Mouse (Mus musculus): ENCODE data around the gene Zfp609. TPM values are rescaled to one million over a fixed set of nuclear protein-coding genes. Genes with fewer than 3 reads are reported as not detected.

Zfp609 gene
- total RNA-seq, 4 experiments from 2014 or later, result 15.8 to 18.8 (median 17.6) TPM

DNA sequence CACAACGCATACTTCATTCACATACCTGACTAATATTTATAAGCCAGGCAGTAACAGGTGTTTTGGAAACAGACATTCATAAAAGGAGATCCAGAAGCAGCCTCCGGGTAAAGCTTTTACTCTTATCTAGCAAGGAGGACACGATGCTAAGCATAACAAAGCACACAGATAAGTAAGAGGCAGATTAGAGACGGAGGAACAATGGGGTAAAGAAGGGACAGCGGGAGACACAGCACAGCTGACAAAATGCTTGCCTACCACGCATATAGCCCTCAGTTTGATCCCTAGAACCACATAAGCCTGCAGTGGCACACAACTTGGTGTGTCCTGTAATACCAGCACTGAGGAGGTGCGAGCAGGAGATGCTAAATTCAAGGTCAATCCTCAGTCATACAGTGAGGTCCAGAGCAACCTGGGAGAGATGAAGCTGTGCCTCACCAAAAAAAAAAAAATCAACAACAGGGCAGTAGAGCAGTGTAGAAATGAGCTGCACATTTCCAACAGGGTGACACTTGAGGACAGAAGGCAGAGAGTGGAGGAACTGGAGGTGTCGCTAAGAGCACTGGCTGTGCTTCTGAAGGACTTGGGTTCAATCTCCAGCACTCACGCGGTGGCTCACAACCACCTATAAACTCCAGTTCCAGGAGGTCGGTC lies 56.2 kb downstream of the Zfp609 start:
- DNase-seq (ENCODE audit: low spot score in 2 of 2), result no peak

DNA sequence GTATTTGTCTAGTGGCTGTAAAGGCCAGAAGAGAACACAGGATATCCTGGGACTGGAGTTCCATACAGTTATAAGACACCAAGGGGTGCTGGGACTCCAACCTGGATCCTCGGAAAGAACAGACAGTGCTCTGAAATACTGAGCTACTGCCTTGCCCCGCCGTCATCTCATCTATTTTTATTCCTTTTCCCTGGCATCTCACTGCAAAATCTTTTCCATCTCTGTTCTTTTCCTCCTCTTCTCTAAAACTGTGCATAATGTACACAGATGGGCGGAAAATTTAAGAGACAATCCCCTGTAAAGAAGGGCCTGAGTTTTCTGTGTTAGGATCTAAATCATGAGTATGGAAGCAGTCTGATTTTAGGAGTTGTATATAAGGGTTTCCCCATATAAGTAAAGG lies 64.6 kb downstream of the Zfp609 start:
- DNase-seq (ENCODE audit: low spot score in 2 of 2), result no peak

DNA sequence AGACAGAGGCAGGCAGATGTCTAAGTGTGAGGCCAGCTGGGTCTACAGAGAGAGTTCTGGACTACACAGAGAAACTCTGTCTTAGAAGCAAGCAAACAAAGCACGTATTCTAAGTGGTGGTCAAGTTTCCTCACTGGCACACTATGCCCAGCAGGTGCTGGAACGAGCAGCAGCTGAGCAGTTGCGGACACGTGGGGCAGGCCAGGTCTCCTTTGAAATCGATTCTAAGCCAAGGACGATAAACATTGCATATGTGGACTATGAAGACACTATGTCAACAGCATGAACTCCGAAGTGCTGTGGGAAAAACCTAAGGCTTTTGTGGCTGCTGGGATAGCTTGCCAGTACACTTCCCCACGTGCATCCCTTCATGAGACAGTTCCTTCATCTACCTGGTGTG lies 67.4 kb downstream of the Zfp609 start:
- DNase-seq (ENCODE audit: low spot score in 2 of 2), result no peak

GRCm38 (mm10) chr9:65759256-65759655 lies 68.1 kb downstream of the Zfp609 start:
- no peak for DNase-seq (ENCODE audit: low spot score in 2 of 2)

DNA sequence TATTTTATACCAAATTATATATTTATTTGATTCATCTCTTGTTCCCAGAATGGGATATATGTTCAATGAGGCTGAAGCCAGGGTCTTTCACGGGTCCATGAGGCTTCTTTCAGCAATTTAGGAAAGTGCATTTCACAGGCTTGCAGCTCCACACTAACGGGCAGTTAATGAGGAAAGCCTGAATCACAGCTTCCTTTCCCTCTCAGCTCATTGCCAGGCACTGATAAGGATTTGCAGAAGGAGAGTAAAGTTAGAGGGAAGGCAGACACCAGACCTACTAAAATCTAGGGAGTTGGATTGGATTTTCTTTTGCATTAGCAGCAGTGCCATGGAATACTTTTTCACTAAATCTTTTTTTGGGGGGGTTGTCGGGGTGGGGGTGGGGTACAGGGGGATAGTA lies 69.5 kb downstream of the Zfp609 start:
- DNase-seq (ENCODE audit: low spot score in 2 of 2), result no peak

- no peak for DNase-seq (ENCODE audit: low spot score in 2 of 2)
These were observed 71.5 kb downstream of the Zfp609 start for GRCm38 (mm10) chr9:65755673-65756375.

- DNase-seq (ENCODE audit: low spot score in 2 of 2), result no peak
These were observed 72.2 kb downstream of the Zfp609 start for GRCm38 (mm10) chr9:65755164-65755563.

DNA sequence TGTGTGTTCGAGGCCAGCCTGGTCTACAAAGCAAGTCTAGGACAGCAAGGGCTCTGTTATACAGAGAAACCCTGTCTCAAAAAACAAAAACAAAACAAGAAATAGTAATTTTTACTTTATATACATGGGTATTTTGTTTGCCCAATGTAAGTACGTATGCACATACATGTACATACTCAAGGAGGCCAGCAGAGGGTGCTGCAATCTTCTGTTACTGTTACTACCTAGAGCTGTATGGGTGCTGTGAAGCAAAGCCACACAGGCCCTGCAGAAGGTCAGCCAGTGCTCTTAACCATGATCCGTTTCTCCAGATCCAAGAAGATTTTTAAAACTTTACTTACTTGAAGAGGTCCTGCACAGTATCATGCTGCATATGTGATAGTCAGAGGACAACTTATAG lies 74.7 kb downstream of the Zfp609 start:
- DNase-seq (ENCODE audit: low spot score in 2 of 2), result no peak

- no peak for DNase-seq (ENCODE audit: low spot score in 2 of 2)
These were observed 75.5 kb downstream of the Zfp609 start for GRCm38 (mm10) chr9:65751906-65752305.

DNA sequence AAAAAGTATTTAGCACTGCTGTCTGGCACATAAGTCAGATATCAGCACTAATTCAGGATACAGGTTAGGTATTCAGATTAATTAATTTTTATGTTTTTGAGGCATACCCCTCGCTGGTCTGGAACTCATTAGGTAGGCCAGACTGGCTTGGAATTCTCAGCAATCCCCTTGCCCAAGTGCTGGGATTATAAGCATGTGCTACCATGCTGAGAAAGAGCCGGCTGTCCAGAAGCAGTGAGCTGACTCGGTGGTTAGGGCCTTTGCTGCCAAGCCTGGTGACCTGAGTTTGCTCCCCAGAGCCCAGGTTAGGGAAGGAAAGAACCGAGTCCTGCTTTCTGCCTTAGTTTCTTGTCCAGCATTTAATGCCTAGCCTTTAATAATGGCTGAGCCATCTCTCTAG lies 79.3 kb downstream of the Zfp609 start:
- DNase-seq (ENCODE audit: low spot score in 2 of 2), result no peak

GRCm38 (mm10) chr9:65746479-65746878 lies 80.9 kb downstream of the Zfp609 start:
- DNase-seq (ENCODE audit: low spot score in 2 of 2), result no peak

DNA sequence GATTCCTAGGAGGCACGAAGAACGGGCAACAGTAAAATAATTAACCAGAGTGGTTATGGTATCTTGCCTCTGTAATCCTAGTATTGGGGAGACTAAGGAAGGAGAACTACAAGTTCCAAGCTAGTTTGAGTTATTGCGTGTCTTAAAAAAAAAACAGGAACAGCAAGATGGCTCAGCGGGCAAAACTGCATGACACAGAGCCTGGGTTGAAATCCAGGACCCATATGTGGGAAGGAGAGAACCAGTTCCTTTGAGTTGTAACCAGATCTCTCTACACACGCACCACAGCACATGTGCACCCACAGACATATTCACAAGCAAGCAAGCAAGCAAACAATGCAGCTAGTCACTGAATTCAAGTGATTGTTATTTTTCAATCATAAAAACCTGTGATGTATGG lies 81.9 kb downstream of the Zfp609 start:
- no peak for DNase-seq (ENCODE audit: low spot score in 2 of 2)

DNA sequence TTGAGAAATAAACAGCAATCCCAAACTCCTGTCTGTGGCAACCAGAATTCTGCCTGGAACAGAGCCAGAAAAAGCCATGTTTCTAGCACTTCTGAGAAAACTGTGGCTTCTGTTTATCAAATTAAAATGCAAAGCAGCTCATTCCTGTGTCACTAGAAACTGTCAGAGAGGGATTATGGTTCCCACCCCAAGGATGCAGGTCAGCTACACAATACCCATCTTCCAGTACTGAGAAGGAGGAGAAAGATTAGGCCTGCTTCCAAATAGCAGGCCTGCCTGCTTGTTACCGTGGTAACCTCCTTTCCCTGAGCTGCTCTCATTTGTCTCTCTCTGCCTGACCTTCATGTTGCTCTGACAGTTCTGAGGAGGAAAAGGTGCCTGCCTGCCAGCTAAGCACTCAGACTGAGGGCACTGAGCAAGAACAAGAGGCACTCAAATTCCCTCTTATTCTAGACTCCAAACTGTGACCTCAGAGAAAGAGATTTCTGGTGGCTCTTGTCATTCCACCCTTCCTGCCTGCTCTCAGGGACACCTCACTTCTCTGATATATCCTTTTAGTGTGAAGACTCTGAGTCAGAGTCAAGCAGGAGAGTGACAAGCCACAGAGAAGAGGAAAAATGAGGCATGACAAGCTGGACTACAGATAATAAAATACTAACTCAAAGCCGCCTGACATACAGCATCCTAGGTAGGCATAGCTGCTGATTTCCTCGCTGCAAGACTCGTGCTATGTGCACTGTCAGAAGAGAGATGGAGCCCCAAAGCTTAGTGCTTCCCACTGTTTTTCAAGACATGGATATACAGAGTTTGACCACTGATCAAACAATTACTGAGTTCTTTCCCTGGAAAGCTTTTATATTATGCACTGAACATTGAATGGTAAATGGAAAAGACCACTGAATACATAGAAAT lies 82.9 kb downstream of the Zfp609 start:
- DNase-seq (ENCODE audit: low spot score in 2 of 2), result no peak

DNA sequence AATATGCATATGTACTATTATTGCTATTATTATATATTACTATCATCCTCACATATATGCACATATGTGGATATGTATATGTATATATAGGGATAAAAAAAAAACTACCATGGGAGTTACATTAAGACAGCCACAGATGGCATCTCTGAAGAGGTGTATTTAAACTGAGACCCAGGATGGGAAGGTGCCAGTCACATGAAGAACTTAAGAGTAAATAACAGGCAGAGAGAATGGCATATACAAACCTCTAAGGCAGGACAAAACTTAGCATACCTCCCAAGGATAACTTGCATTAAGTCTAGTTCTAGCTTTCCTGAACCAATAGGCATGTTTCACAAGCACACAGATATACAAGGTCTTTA lies 83.6 kb downstream of the Zfp609 start:
- DNase-seq (ENCODE audit: low spot score in 2 of 2), result no peak

GRCm38 (mm10) chr9:65743322-65743721 lies 84.0 kb downstream of the Zfp609 start:
- DNase-seq (ENCODE audit: low spot score in 2 of 2), result no peak

DNA sequence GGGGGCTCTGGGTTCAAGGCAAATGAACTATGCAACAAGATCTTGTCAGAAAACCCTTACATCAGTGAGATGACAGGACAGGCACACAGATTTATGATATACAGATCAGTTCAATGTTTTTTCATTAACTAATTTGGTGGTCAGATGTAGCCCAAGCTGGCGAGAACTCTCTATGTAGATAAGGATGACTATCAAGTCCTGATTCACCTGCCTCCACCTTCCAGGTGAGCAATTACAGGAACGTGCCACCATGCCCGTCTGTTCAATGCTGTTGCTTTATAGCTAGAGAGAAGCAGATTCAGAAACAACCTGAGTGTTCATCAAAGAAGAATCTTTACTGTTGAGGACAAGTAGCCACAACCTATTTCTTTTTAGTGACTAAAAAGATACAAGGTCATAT lies 84.6 kb downstream of the Zfp609 start:
- DNase-seq (ENCODE audit: low spot score in 2 of 2), result no peak

GRCm38 (mm10) chr9:65741066-65741852 lies 86.1 kb downstream of the Zfp609 start:
- no peak for DNase-seq (ENCODE audit: low spot score in 2 of 2)

DNA sequence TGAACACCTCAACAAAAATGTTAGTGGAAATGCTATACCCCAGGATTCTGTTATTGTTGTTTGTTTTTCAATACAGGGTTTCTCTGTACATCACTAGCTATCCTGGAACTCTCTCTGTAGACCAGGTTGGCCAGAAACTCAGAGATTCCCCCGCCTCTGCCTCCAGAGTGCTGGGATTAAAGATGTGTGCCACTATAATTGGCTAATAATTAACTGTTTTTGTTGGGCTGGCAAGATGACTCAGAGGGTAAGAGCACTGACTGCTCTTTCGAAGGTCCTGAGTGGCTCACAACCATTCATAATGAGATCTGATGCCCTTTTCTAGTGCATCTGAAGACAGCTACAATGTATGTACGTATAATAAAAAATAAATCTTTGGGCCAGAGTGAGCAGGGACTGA lies 92.4 kb downstream of the Zfp609 start:
- no peak for DNase-seq (ENCODE audit: low spot score in 2 of 2)

DNA sequence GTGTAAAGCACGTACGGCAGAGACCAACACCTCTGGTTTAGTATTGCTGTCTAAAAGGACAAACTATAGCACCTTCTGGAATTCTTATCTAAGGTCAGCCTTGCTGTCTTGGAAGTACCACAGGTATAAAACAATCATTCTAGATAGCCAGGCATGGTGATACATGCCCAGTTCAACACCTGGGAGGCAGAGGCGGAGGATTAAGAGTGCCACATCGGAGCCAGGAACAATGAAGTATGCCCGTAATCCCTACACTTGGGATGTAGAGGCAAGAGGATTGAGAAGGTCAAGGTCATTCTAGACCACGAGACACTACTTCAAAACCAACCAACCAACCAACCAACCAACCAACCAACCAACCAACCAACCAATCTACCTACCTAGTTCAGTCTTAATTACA lies 98.8 kb downstream of the Zfp609 start:
- no peak for DNase-seq (ENCODE audit: low spot score in 2 of 2)

DNA sequence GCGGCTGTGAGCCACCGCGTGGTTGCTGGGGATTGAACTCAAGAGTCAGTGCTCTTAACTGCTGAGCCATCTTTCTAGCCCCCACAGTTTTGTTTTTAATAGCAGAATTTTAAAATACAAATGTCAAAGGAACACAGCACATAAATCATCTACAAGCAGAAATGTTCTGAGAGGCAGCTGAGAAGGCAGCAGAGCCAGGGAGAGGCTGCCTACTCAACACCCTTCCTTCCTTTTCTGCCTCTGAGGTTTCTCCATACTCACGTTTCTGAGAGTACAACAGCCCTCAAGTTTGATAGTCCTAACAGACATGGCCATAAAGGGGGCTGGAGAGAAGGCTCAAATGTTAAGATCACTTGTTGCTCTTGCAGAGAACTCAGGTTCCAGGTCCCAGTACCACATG lies 99.9 kb downstream of the Zfp609 start:
- no peak for DNase-seq (ENCODE audit: low spot score in 2 of 2)

DNA sequence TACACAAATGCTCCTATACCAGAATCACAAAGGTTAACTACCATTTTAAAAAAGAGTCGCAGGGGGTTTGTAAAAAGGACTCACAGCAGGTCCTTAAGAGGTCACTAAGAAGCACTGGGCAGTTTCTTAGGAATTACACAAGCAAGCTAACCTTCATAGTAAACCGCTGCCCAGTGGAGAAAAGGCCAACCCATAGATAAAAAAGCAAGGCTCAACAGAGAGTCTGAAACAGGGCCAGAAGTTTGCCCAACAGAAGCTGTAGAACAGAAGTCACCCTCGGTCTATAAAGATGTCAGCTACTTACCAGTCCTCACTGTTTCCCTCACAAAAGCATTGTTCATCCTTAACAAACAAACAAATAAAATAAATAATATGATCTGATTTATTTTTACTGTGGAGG lies 100.9 kb downstream of the Zfp609 start:
- DNase-seq (ENCODE audit: low spot score in 2 of 2), result no peak

DNA sequence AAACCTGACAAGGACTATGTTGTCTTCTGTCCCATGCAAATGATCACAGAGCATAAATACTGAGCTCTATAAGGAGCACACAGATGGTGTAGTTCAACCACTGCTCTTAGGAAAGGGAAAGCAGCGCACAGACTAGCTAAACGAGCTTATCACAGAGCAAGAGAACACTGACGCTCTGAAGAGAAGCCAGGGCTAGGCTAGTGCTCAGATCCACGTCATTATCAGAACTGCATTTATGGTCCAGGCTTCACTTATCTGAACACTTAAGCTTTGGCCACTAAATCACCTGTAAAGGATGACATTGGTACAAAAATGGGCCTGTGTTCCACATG lies 102.1 kb downstream of the Zfp609 start:
- DNase-seq (ENCODE audit: low spot score in 2 of 2), result no peak
